Comparison of ENCODE assay signal across 22 mouse cellular contexts in the genomic region with DNA sequence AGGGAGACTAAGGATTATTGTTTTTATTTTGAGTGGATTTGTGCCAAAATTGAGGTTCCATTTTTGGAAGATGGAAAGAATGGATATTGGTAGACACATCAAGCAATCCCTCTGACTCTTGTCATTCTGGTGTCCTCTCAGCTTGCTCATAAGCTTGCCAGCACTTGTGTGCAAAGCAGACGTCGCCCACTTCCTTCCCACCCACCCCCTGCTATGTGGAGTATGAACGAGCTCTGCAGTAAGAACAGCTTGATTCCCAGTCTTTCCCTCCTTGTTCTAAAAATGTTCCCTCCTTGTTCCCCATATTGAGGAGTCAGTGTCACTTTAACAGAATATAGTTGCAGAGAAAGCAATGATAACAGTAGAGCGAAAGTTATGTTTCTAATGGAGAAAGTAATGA. TPM values are rescaled to one million over a fixed set of nuclear protein-coding genes. Genes with fewer than 3 reads are reported as not detected.
A peak's percentile ranks its signal among the peaks of the same experiment; 100 is the strongest.
DNase-seq lines count a peak whose midpoint lies in the region; ATAC-seq and TF ChIP-seq lines count a peak whose summit lies in the region.
"Had no signal": no experiment of that assay in that cellular context is flagged by ENCODE, and none has a peak within 500 bp of the region (broad histone marks: within the 10 kb centered on the region; RNA-seq: fewer than 3 reads in every experiment).

No protein-coding gene starts in this region.

- H3K27me3 ChIP-seq in hindbrain, embryonic 13.5 days = no peaks in the 10 kb centered on the region
- H3K27me3 ChIP-seq: CH12.LX; hindbrain, embryonic 12.5 days had no signal

- no peaks in the 10 kb centered on the region for H3K9me3 ChIP-seq in hindbrain, embryonic 13.5 days
- H3K9me3 ChIP-seq: embryonic facial prominence, embryonic 10.5 days; forebrain, embryonic 13.5 days; heart, embryonic 10.5 days; hindbrain, embryonic 12.5 days had no signal

- peak; percentile 21 to 42 for DNase-seq in frontal cortex, postnatal 36 days (ENCODE audit: low spot score in 2 of 2)
- no peak for DNase-seq in frontal cortex, postnatal 25 days (ENCODE audit: low spot score in 2 of 2)
- peak in 1 of 2 experiments; percentile 20 for DNase-seq in left cerebral cortex, adult 2 months (ENCODE audit: extremely low spot score in 1 of 2, low spot score in 2 of 2)
- no peak for DNase-seq in left cerebral cortex, adult 11 months (ENCODE audit: low spot score)
- peak; percentile 28 to 64 for DNase-seq in right cerebral cortex, postnatal 36 days (ENCODE audit: low spot score in 2 of 2)
- no peak for DNase-seq in right cerebral cortex, postnatal 14 days
- DNase-seq in telencephalon, adult 2 months (ENCODE audit: low read depth, low spot score) = peak; percentile 86
- DNase-seq: adrenal gland, adult 2 months; adrenal gland, postnatal 25 days; cerebellum, adult 2 months; cerebellum, postnatal 10 days; heart, adult 18-20 months; heart, postnatal 10 days; heart, postnatal 4 days had no signal

- ATAC-seq in hindbrain, embryonic 13.5 days (ENCODE audit: low FRiP score) = no peak
- ATAC-seq: forebrain, embryonic 13.5 days; hindbrain, postnatal 0 days had no signal

- H3K4me3 ChIP-seq in left cerebral cortex, adult 2 months = no peak overlapping the region
- no peak overlapping the region for H3K4me3 ChIP-seq in hindbrain, embryonic 13.5 days
- H3K4me3 ChIP-seq: embryonic facial prominence, embryonic 10.5 days; forebrain, embryonic 13.5 days; heart, embryonic 10.5 days; hindbrain, embryonic 12.5 days had no signal

- H3K4me1 ChIP-seq in hindbrain, embryonic 13.5 days (replicated peaks) = no peaks in the 10 kb centered on the region
- H3K4me1 ChIP-seq: heart, embryonic 10.5 days had no signal

- H3K9ac ChIP-seq in hindbrain, embryonic 13.5 days = no peak overlapping the region
- H3K9ac ChIP-seq: forebrain, embryonic 13.5 days; hindbrain, embryonic 12.5 days had no signal

- H3K4me2 ChIP-seq in hindbrain, embryonic 13.5 days = no peak overlapping the region
- H3K4me2 ChIP-seq: forebrain, embryonic 13.5 days; hindbrain, embryonic 12.5 days had no signal

- intact Hi-C loops in left cerebral cortex, adult 2 months (cut with DNase I) = loop anchor here (1.0 to 5.0 kb wide), 2 partner anchors 42 to 96 kb away; no protein-coding TSS in a partner anchor

- WGBS in hindbrain, embryonic 13.5 days = 82% methylated on average over 4 of the region's 4 CpGs

- peak overlapping the region; percentile 24; the same call in 1 of the 2 replicates for H3K27ac ChIP-seq in left cerebral cortex, adult 2 months
- no peak overlapping the region for H3K27ac ChIP-seq in hindbrain, embryonic 13.5 days
- H3K27ac ChIP-seq: embryonic facial prominence, embryonic 10.5 days; forebrain, embryonic 13.5 days; heart, embryonic 10.5 days; hindbrain, embryonic 12.5 days; hindbrain, postnatal 0 days had no signal

- no peaks in the 10 kb centered on the region for H3K36me3 ChIP-seq in hindbrain, embryonic 13.5 days
- H3K36me3 ChIP-seq: embryonic facial prominence, embryonic 10.5 days; heart, embryonic 10.5 days; hindbrain, embryonic 12.5 days had no signal

- no peak for TF ChIP-seq CTCF in left cerebral cortex, adult 2 months (IDR thresholded peaks at IDR 0.05)

RNA-seq across cellular contexts. Expression of a gene that starts 11.0 kb away (rescaled TPM):
- total RNA-seq in left cerebral cortex, adult 2 months (2021) = 100 to 1,000 TPM; 121 to 131 TPM
- 69.6 and 73.5 TPM in 2 replicates for polyA plus RNA-seq in hindbrain, embryonic 13.5 days (2015; fragmentation: Nextera tagmentation; extraction: Ambion mirVana)
- total RNA-seq: CH12.LX; gastrocnemius, adult 8-10 months had no signal

Comparison
In these comparisons a context has a peak if more than half of its experiments do, and no peak if none do; other contexts are left out.
1. DNase-seq: peak in frontal cortex, postnatal 36 days (2 of 2), right cerebral cortex, postnatal 36 days (2 of 2) and telencephalon, adult 2 months (single experiment); none in frontal cortex, postnatal 25 days (0 of 2), left cerebral cortex, adult 11 months (single experiment) and right cerebral cortex, postnatal 14 days (single experiment).